Mouse (Mus musculus): Measurements from ENCODE around the gene Nt5c2. TPM values are rescaled to one million over a fixed set of nuclear protein-coding genes. Genes with fewer than 3 reads are reported as not detected.

The Nt5c2 gene
- polyA plus RNA-seq, 1 experiment from 2014 or later: 85.3 TPM

- 87% methylated on average over 4 of the region's 4 CpGs for WGBS
These were observed 173.9 kb downstream of the Nt5c2 start for GRCm38 (mm10) chr19:46841016-46841415.

DNA sequence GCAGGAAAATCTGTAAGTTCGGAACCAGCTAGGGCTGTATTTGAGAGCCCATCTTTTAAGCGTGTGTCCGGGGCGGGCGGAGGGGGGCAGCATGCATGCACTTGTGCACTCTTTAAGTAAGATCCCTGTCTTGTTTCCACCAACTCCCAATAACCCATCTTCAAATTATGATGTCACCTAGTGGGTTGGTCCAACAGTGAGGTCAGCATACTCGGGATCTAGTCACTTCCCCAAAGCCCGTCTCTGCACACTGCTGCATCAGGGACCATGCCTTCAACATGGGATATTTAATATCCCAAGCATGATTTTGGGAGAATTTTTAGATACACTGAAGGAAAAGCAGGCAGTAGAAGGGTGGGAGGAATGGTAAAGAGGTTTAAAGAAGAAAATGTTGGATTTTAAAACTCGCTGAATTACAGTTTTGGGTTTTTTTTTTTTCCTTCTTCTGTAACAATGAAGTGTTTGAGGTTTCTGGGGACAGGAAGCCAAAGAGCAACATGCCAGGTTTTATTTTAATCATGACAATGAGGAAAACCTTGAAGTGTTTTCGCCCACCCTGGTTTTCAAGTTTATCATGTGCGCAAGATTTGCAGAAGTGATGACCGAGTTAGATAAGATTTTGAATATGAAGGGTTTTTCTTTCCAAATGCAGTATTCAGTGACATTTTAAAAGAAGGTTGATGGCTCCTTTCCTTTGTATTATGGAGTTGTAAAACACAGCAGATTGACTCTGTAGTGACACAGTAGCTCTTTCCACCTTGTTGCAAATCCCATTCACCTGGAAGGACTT is 177.5 kb downstream of the Nt5c2 start:
- no peak overlapping the region for H3K9ac ChIP-seq
- peaks cover 3% of the 10 kb centered on the region; the same call in 1 of the 2 replicates for H3K4me1 ChIP-seq
- 92% methylated on average over 11 of the region's 11 CpGs for WGBS
- no peak overlapping the region for H3K4me2 ChIP-seq (replicated peaks)
- H3K27me3 ChIP-seq: no peaks in the 10 kb centered on the region
- H3K27ac ChIP-seq: no peak overlapping the region
- H3K4me3 ChIP-seq: no peak overlapping the region
- H3K9me3 ChIP-seq (replicated peaks): no peaks in the 10 kb centered on the region
- H3K36me3 ChIP-seq: no peaks in the 10 kb centered on the region
- ATAC-seq (ENCODE audit: low FRiP score): no peak

More at GRCm38 (mm10) chr19:46841016-46841415, 173.9 kb downstream of the Nt5c2 start:
- Histone ChIP-seq H3K27ac (no peak overlapping the region), H3K4me1 (peaks cover 10% of the 10 kb centered on the region), H3K4me3 (no peak overlapping the region), H3K9me3 (replicated peaks) (no peaks in the 10 kb centered on the region), H3K4me2 (replicated peaks) (no peak overlapping the region), H3K27me3 (no peaks in the 10 kb centered on the region), H3K9ac (no peak overlapping the region), H3K36me3 (no peaks in the 10 kb centered on the region)
- no peak for ATAC-seq (ENCODE audit: low FRiP score)

GRCm38 (mm10) chr19:46836085-46836484 is 178.9 kb downstream of the Nt5c2 start:
- H3K4me1 ChIP-seq: peaks cover 3% of the 10 kb centered on the region; the same call in 1 of the 2 replicates
- H3K9ac ChIP-seq: no peak overlapping the region
- H3K36me3 ChIP-seq: no peaks in the 10 kb centered on the region
- WGBS: 45% methylated on average over 3 of the region's 3 CpGs
- no peak overlapping the region for H3K4me2 ChIP-seq (replicated peaks)
- no peak for ATAC-seq (ENCODE audit: low FRiP score)
- H3K9me3 ChIP-seq (replicated peaks): no peaks in the 10 kb centered on the region
- no peak overlapping the region for H3K4me3 ChIP-seq
- no peak overlapping the region for H3K27ac ChIP-seq
- H3K27me3 ChIP-seq: no peaks in the 10 kb centered on the region

GRCm38 (mm10) chr19:46835339-46835738 is 179.6 kb downstream of the Nt5c2 start:
- Histone ChIP-seq H3K9me3 (replicated peaks) (no peaks in the 10 kb centered on the region), H3K4me1 (peaks cover 6% of the 10 kb centered on the region; the same call in 1 of the 2 replicates), H3K36me3 (no peaks in the 10 kb centered on the region), H3K9ac (no peak overlapping the region), H3K4me3 (no peak overlapping the region), H3K27ac (no peak overlapping the region), H3K4me2 (replicated peaks) (no peak overlapping the region), H3K27me3 (no peaks in the 10 kb centered on the region)
- ATAC-seq (ENCODE audit: low FRiP score): no peak
- 91% methylated on average over 4 of the region's 4 CpGs for WGBS

DNA sequence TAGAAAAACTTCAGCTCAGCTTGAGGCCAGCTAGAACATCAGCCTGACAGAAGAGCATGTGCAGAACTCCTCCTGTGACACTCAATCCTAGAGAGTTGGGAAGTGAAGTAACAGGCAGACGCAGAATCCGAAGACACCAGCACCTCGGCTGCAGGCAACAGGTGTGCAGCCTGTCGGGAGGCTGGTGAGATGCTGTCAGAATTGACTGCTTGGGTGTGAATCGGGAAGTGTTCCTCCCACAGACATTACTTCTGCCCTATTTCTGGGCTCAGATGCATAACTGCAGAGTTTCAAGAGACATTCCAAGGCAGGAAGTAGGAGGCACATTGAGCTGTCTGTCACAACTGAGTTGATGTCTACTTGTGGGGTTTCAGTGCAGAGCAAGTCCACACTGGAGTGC is 180.7 kb downstream of the Nt5c2 start:
- Histone ChIP-seq H3K36me3 (no peaks in the 10 kb centered on the region), H3K4me2 (replicated peaks) (no peak overlapping the region), H3K4me1 (peaks cover 4% of the 10 kb centered on the region; the same call in 1 of the 2 replicates), H3K9ac (no peak overlapping the region), H3K4me3 (no peak overlapping the region), H3K27ac (no peak overlapping the region), H3K9me3 (replicated peaks) (no peaks in the 10 kb centered on the region), H3K27me3 (no peaks in the 10 kb centered on the region)
- 88% methylated on average over 5 of the region's 5 CpGs for WGBS
- ATAC-seq (ENCODE audit: low FRiP score): no peak

Other genes starting within 250 kb of the Nt5c2 start
- 578 and 632 TPM in 2 replicates for gene Ina, start 455 bp downstream of the Nt5c2 start, polyA plus RNA-seq (2016; fragmentation: Nextera tagmentation; extraction: Ambion mirVana)
- gene Pcgf6, start 35.8 kb upstream of the Nt5c2 start, polyA plus RNA-seq (2016; fragmentation: Nextera tagmentation; extraction: Ambion mirVana): 30.4 and 31.1 TPM in 2 replicates
- gene Taf5, start 52.6 kb upstream of the Nt5c2 start, polyA plus RNA-seq (2016; fragmentation: Nextera tagmentation; extraction: Ambion mirVana): 10.7 and 11.2 TPM in 2 replicates
- gene Usmg5, start 75.5 kb upstream of the Nt5c2 start, polyA plus RNA-seq (2016; fragmentation: Nextera tagmentation; extraction: Ambion mirVana): 1,230 and 1,343 TPM in 2 replicates
- gene Pdcd11, start 75.6 kb upstream of the Nt5c2 start, polyA plus RNA-seq (2016; fragmentation: Nextera tagmentation; extraction: Ambion mirVana): 11.4 and 11.5 TPM in 2 replicates
- 2.2 and 2.6 TPM in 2 replicates for gene Calhm2, start 123.1 kb upstream of the Nt5c2 start, polyA plus RNA-seq (2016; fragmentation: Nextera tagmentation; extraction: Ambion mirVana)
- gene Calhm1, start 129.1 kb upstream of the Nt5c2 start, polyA plus RNA-seq (2016; fragmentation: Nextera tagmentation; extraction: Ambion mirVana): not detected in 2 replicates
- gene Calhm3, start 142.6 kb upstream of the Nt5c2 start, polyA plus RNA-seq (2016; fragmentation: Nextera tagmentation; extraction: Ambion mirVana): not detected in 2 replicates
- 7.4 and 7.9 TPM in 2 replicates for gene Neurl1a, start 163.7 kb upstream of the Nt5c2 start, polyA plus RNA-seq (2016; fragmentation: Nextera tagmentation; extraction: Ambion mirVana)